Mouse (Mus musculus) urinary bladder, postnatal 10 days (tissue): ENCODE data around the gene Ptpn4.

Experiments
- DNase-seq: peaks from one replicate; pipeline ENCODE4 v3.0.0; 2022; ENCODE audit warnings: low spot score

Gene Ptpn4

DNA sequence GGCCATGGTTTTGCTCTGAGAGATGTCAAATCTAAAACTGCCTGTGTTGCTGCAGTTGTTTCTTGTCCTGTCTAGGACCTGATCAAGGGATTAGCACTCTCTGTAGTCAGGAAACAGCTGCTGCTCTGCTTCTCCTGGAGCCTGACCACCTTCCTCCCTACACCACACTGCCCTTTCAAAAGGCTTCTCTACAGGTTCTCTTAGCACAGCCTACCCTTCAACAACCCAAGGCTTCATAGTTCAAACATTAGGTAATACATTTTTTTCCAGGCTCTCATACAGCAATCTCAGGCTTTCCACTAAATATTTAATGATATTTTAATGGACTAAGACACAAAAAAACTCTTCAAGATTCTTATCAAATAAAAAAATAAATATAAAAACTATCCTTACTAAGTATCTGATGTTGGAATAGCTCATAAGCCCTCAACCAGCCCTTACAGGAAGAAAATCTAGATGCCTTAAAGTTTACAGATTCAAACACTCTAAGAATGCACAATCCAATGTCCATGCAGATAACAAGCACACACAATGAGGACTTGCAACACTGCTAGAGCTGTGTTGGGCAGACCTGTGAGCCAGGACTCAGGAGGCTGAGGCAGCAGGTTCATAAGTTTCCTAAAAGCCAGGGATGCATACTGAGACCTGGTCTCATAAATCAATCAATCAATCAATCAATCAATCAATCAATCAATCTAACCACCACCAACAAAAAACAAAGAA is 196.2 kb downstream of the Ptpn4 start:
- DNase-seq: no peak

DNA sequence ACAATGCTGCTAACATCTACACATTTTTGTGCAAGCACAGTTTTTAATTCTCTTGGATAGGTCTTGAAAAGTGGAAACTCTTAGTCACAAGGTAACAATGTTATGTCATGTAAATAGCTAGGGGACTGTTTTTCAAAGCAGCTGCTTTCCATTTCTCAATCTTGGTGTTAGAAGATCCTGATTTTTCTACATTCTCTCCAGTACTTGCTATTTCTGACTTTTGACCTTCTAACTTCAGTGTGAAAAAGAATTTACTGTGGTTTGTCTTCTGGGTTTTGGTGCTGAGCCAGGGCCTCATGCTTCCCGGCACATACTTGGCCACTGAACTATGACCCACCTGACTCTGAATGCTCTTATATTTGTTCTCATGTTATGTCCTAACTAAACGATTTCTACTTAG is 197.4 kb downstream of the Ptpn4 start:
- no peak for DNase-seq

DNA sequence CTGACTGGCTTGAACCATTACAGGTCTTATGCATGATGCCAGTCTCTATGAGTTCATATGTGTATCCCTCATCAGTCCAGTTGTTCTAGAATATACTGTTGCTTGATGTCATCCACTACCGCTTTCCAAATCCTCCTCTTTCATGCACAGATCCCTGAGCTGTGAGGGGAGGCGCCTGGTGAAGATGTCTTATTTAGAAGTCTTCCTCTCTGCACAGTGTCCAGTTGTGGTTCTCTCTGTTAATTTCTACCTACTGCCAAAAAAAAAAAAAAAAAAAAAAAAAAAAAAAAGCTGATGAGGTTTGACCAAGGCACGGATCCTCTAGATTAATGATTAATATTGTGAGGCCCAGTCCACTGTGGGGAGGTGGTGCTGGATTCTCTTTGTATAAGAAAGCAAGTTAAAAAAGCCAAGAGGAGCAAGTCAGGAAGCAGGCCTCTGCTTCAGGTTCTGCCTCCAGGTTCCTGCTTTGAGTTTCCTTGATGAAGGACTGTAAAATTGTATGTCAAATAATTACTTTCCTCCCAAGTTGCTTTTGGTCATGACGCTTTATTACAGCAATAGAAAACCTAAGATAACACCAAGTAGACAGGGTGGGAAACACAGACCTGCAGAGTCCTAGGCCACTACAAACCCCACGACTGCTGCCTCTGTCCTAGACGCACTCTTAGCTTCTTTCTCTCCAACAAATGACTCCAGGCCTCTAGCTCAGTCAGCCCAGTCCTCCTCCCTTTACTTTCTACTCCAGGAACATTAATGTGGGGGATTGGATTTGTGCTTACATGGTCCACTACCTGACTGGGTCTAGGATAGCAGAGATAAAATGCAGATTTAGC is 200.0 kb downstream of the Ptpn4 start:
- no peak for DNase-seq

DNA sequence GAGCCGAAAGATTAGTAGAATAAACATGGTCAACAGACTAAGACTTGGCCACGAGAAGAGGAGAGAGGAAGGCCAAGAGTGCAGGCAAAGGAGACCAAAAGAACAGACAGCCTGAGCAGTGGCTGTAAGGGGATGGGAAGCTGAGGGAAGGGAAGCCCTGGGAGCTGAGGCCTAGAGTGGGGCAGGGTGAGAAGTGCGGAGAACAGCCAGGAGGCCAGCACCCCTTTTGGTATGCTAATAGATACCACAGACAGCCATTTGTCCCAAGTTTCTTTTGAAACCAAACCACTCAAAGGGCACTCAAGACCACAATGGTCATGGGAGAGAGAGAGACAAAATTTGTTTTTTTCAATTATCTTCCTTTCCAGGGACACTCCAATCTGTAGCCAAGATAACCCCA is 202.7 kb downstream of the Ptpn4 start:
- DNase-seq: no peak

DNA sequence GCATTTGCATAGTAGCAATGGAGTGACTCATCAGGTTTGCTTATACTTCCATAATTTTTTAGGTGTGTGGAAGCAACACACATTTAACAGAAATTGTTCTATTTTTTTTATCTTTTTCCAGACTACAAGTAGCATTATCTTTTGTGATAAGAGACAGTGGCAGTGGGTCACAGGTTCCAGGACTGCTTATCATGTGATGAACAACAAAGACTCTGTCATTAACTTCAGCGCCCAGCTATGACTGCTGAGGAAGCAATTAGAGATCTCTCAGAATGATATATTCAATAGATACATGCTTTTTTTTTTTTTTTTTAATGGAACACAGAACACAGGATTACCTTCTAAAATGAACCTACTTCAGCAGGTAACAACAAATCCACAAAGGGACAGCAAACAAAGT is 207.0 kb downstream of the Ptpn4 start:
- DNase-seq: no peak

DNA sequence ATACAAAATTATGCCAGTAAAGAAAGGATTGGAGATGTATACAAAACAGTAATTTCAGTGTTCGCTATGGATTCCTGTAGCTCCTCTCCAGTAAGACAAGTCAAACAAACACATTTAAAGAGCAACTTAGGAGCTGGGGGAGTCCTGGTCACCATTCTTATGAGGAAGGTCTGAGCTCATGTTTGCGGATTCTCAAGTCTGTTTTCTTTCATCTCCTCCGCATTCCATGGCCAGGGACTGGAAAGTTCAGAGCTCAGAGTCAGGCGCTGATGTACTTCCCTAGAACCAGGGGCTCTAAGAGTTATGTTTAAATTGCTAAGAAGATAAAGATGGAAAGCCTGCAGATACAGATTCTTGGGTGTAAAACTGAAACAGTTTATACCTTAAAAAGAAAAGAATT is 210.6 kb downstream of the Ptpn4 start:
- no peak for DNase-seq

DNA sequence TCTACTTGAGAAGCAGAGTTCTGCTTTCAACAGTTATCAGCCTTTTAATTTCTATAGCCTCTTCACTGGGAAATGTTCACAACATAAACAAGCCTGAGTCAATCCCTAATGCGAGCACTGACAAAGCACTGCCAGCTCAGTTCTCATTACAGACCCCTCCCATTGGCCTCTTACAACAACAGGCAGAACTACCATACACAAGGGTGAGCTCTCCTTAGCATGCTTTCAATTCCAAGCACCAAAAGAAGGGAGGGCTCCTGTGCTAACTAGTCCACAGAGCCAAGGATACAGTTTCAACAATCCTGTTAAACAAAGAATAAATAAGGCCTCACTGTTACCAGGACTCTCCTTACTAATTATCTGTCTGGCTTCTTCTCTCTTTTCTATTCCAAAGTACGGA is 213.0 kb downstream of the Ptpn4 start:
- DNase-seq: no peak

DNA sequence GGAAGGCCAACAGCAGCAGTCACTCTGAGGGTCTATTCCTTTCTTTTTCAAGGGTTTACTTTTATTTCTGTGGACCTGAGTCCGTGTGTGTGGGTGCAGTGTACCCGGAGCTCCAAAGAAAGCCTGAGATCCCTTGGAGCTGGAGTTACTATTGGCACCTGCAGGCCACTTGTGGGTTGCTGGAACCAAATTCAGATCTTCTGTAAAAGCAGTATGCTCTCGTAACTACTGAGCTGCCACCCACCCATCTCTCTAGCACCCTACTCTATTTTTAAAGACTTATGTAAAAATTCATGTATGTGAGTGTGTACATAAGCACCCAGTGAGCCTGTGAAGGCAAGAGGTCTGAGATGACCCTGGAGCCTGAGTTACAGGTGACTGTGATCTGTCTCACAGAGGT is 232.0 kb downstream of the Ptpn4 start:
- DNase-seq: no peak
